13 mouse cellular contexts compared by ENCODE assay signal in genomic region chr12:73383861-73384260, GRCm38 (mm10).
A peak's percentile ranks its signal among the peaks of the same experiment; 100 is the strongest.
DNase-seq lines count a peak whose midpoint lies in the region; ATAC-seq and TF ChIP-seq lines count a peak whose summit lies in the region.
"Had no signal": no experiment of that assay in that cellular context is flagged by ENCODE, and none has a peak within 500 bp of the region (broad histone marks: within the 10 kb centered on the region; RNA-seq: fewer than 3 reads in every experiment).

No protein-coding gene starts in this region.

- no peaks in the 10 kb centered on the region for H3K27me3 ChIP-seq in hindbrain, embryonic 10.5 days (ENCODE audit: insufficient read depth, poor library complexity, severe bottlenecking)
- no peaks in the 10 kb centered on the region for H3K27me3 ChIP-seq in hindbrain, embryonic 11.5 days (ENCODE audit: control insufficient read depth, insufficient read depth, low read length)
- H3K27me3 ChIP-seq in embryonic facial prominence, embryonic 14.5 days (replicated peaks; ENCODE audit: control insufficient read depth, insufficient read depth, low read length): no peaks in the 10 kb centered on the region
- H3K27me3 ChIP-seq: intestine, embryonic 15.5 days had no signal

- H3K27ac ChIP-seq in gastrocnemius, adult 2 months: peak overlapping the region; percentile 91
- H3K27ac ChIP-seq in hindbrain, embryonic 10.5 days: peak overlapping the region; percentile 50
- H3K27ac ChIP-seq in hindbrain, embryonic 11.5 days (ENCODE audit: low read depth, low read length): no peak overlapping the region
- 0 out of 2 replicates have a peak overlapping the region, but pooled peaks have one; percentile 24 for H3K27ac ChIP-seq in embryonic facial prominence, embryonic 14.5 days (replicated peaks; ENCODE audit: low read depth, low read length)
- H3K27ac ChIP-seq: intestine, embryonic 15.5 days had no signal

- peaks cover 32% of the 10 kb centered on the region for H3K4me1 ChIP-seq in hindbrain, embryonic 10.5 days (replicated peaks)
- no peaks in the 10 kb centered on the region for H3K4me1 ChIP-seq in hindbrain, embryonic 11.5 days (replicated peaks; ENCODE audit: control insufficient read depth, insufficient read depth, low read length)
- peaks cover 24% of the 10 kb centered on the region for H3K4me1 ChIP-seq in embryonic facial prominence, embryonic 14.5 days (ENCODE audit: control insufficient read depth, insufficient read depth, low read length)

- WGBS in hindbrain, embryonic 10.5 days: 90% methylated on average over 3 of the region's 3 CpGs
- 84% methylated on average over 3 of the region's 3 CpGs for WGBS in hindbrain, embryonic 11.5 days
- WGBS in embryonic facial prominence, embryonic 14.5 days: 71% methylated on average over 3 of the region's 3 CpGs

- TF ChIP-seq CTCF in gastrocnemius, adult 2 months (IDR thresholded peaks at IDR 0.05): no peak

- H3K36me3 ChIP-seq in hindbrain, embryonic 10.5 days: no peaks in the 10 kb centered on the region
- no peaks in the 10 kb centered on the region for H3K36me3 ChIP-seq in hindbrain, embryonic 11.5 days (ENCODE audit: control insufficient read depth, insufficient read depth, low read length)
- H3K36me3 ChIP-seq in embryonic facial prominence, embryonic 14.5 days (ENCODE audit: control insufficient read depth, insufficient read depth, low read length): no peaks in the 10 kb centered on the region
- H3K36me3 ChIP-seq: intestine, embryonic 15.5 days had no signal

- H3K9me3 ChIP-seq in hindbrain, embryonic 10.5 days: no peaks in the 10 kb centered on the region
- no peaks in the 10 kb centered on the region for H3K9me3 ChIP-seq in hindbrain, embryonic 11.5 days (ENCODE audit: control insufficient read depth, low read length)
- no peaks in the 10 kb centered on the region for H3K9me3 ChIP-seq in embryonic facial prominence, embryonic 14.5 days (ENCODE audit: control insufficient read depth, low read length)
- H3K9me3 ChIP-seq: intestine, embryonic 15.5 days had no signal

- ATAC-seq in hindbrain, embryonic 11.5 days (ENCODE audit: low FRiP score): no peak
- no peak for ATAC-seq in embryonic facial prominence, embryonic 14.5 days (ENCODE audit: low read depth)
- ATAC-seq: intestine, embryonic 15.5 days had no signal

- no peak overlapping the region for H3K4me3 ChIP-seq in gastrocnemius, adult 2 months
- no peak overlapping the region for H3K4me3 ChIP-seq in hindbrain, embryonic 10.5 days
- H3K4me3 ChIP-seq in hindbrain, embryonic 11.5 days (ENCODE audit: low read depth, low read length): no peak overlapping the region
- no peak overlapping the region for H3K4me3 ChIP-seq in embryonic facial prominence, embryonic 14.5 days (ENCODE audit: low read depth, low read length)
- H3K4me3 ChIP-seq: intestine, embryonic 15.5 days had no signal

- DNase-seq in gastrocnemius, adult 2 months: no peak
- no peak for DNase-seq in gastrocnemius, postnatal 36 days
- no peak for DNase-seq in hindbrain, embryonic 10.5 days (ENCODE audit: low spot score)
- no peak for DNase-seq in hindbrain, embryonic 11.5 days (ENCODE audit: low spot score)
- DNase-seq in 416B (ENCODE audit: low read depth): peak; percentile 72
- no peak for DNase-seq in embryonic facial prominence, embryonic 14.5 days (ENCODE audit: low spot score)
- DNase-seq in gastrocnemius, adult 8-10 months (ENCODE audit: low spot score in 2 of 2): no peak
- no peak for DNase-seq in adrenal gland, postnatal 4 days (ENCODE audit: low spot score in 2 of 2)
- DNase-seq: adrenal gland, adult 8-10 months; cerebellum, adult 9-10 months; kidney, postnatal 4 days; lung, embryonic 14.5 days had no signal

- H3K9ac ChIP-seq in hindbrain, embryonic 11.5 days (ENCODE audit: low read depth, low read length): no peak overlapping the region
- no peak overlapping the region for H3K9ac ChIP-seq in embryonic facial prominence, embryonic 14.5 days (ENCODE audit: low read depth, low read length)
- H3K9ac ChIP-seq: intestine, embryonic 15.5 days; lung, embryonic 14.5 days had no signal

- H3K4me2 ChIP-seq in hindbrain, embryonic 11.5 days (replicated peaks; ENCODE audit: low read depth, low read length): no peak overlapping the region
- H3K4me2 ChIP-seq in embryonic facial prominence, embryonic 14.5 days (ENCODE audit: low read depth, low read length): no peak overlapping the region
- H3K4me2 ChIP-seq: intestine, embryonic 15.5 days; lung, embryonic 14.5 days had no signal

- intact Hi-C loops in gastrocnemius, adult 2 months (cut with DNase I): loop anchor here (2.0 kb wide), 1 partner anchor 15 kb away; no protein-coding TSS in a partner anchor
- intact Hi-C loops in gastrocnemius, postnatal 36 days (cut with DNase I): no loop called here
